Mouse (Mus musculus): ENCODE results near the gene Gm572. TPM values are rescaled to one million over a fixed set of nuclear protein-coding genes. Genes with fewer than 3 reads are reported as not detected.

Gene Gm572
- polyA plus RNA-seq, 1 experiment: not detected

DNA sequence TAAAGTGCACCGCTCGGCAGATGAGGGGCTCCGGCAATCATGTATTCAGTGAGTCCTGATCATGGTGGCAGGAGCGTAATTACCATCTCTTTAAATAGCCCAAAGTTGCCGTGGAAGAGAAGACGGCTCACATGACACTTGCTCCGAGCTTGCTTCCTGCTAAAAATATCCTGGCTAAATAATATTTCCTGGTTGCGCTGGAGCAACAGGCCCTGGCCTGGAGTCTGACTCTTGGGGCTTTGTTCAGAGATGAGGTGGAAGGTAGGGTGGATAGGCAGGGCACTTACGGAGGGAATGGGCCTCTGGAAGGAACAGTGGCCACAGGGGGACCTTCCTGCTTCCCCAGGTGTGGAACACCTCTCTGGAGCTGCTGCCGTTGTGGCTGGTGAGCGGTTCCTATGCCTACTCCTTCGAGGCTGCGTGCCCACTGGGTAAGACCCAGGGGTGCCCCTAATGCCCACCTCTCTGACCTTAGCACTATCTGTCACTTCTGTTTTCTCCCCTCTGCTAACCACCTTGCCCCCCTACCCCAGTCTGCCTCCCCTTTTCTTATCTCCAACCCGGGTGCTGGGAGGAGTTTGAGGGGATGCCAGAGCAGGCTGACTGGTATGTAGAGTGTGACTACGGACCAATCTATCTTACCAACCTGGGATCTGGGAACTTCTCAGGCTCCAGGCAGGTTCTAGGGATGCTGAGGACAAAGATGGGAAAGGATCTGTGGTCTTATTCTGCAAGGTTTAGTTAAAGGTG is 24.1 kb downstream of the Gm572 start:
- H3K79me3 ChIP-seq (ENCODE audit: low read depth): no peaks in the 10 kb centered on the region
- H3K36me3 ChIP-seq (ENCODE audit: control insufficient read depth, insufficient read depth): no peaks in the 10 kb centered on the region
- no peaks in the 10 kb centered on the region for H3K79me2 ChIP-seq (ENCODE audit: control insufficient read depth, insufficient read depth)
- H3ac ChIP-seq (ENCODE audit: control insufficient read depth, insufficient read length, low read depth): no peak overlapping the region
- H3K27me3 ChIP-seq (ENCODE audit: control insufficient read depth, insufficient read depth, insufficient read length): peaks cover 36% of the 10 kb centered on the region
- H3K4me3 ChIP-seq (ENCODE audit: insufficient read depth, poor library complexity, severe bottlenecking): no peak overlapping the region
- TF ChIP-seq CEBPB (IDR thresholded peaks at IDR 0.05; ENCODE audit: low read depth) (no peak), FOSL1 (IDR thresholded peaks at IDR 0.05; ENCODE audit: insufficient read depth, low read length, poor library complexity, severe bottlenecking) (no peak), MAX (IDR thresholded peaks at IDR 0.05) (no peak), MYOD1 (IDR thresholded peaks at IDR 0.05; ENCODE audit: control insufficient read depth, insufficient read length, low read depth) (no peak), CTCF (IDR thresholded peaks at IDR 0.05; ENCODE audit: control insufficient read depth, insufficient read depth, insufficient read length) (no peak), USF1 (IDR thresholded peaks at IDR 0.05; ENCODE audit: low read depth) (no peak), MYOG (IDR thresholded peaks at IDR 0.05; ENCODE audit: control insufficient read depth, extremely low read depth, insufficient read length) (no peak)

DNA sequence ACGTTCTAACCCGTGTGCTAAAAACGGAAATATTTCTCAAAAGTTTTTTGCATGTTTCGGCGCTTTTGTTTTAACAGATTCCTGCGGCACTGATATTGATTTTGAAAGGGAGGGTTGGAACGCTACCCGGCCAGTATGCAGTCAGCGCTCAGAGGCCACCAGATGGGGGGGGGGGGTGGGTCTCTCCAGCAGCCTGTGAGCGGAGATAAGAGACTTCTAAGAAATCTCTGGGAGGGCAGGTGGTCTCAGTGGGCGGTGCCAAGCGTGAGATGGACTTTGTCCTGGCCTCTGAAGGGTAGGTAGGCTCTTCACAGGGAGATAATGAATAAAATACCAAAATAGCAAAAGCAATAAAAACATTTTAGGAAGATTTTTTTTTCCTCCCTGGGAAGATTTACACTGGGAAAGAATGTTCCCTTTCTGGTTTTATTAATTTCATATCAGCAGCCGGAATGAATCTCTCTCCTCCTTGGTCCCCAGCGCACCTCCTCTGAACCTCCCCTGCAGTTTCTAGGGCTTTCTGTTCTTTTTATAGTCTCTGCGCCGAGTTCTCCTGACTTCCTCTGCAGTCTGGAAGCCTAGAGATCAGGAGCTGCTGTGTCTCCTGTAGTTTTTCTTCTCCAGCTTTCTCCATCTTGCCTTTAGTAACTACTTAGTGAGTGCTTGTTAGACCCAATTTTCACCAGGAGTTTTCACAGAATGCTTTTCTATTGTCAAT is 28.3 kb downstream of the Gm572 start:
- no peaks in the 10 kb centered on the region for H3K79me3 ChIP-seq (ENCODE audit: low read depth)
- TF ChIP-seq CEBPB (IDR thresholded peaks at IDR 0.05; ENCODE audit: low read depth) (no peak), MAX (IDR thresholded peaks at IDR 0.05) (no peak), MYOG (IDR thresholded peaks at IDR 0.05; ENCODE audit: control insufficient read depth, extremely low read depth, insufficient read length) (no peak), MYOD1 (IDR thresholded peaks at IDR 0.05; ENCODE audit: control insufficient read depth, insufficient read length, low read depth) (no peak), CTCF (IDR thresholded peaks at IDR 0.05; ENCODE audit: control insufficient read depth, insufficient read depth, insufficient read length) (no peak), FOSL1 (IDR thresholded peaks at IDR 0.05; ENCODE audit: insufficient read depth, low read length, poor library complexity, severe bottlenecking) (no peak), USF1 (IDR thresholded peaks at IDR 0.05; ENCODE audit: low read depth) (no peak)
- H3K79me2 ChIP-seq (ENCODE audit: control insufficient read depth, insufficient read depth): no peaks in the 10 kb centered on the region
- no peak overlapping the region for H3K4me3 ChIP-seq (ENCODE audit: insufficient read depth, poor library complexity, severe bottlenecking)
- H3K27me3 ChIP-seq (ENCODE audit: control insufficient read depth, insufficient read depth, insufficient read length): peaks cover 14% of the 10 kb centered on the region
- H3K36me3 ChIP-seq (ENCODE audit: control insufficient read depth, insufficient read depth): no peaks in the 10 kb centered on the region
- no peak overlapping the region for H3ac ChIP-seq (ENCODE audit: control insufficient read depth, insufficient read length, low read depth)

DNA sequence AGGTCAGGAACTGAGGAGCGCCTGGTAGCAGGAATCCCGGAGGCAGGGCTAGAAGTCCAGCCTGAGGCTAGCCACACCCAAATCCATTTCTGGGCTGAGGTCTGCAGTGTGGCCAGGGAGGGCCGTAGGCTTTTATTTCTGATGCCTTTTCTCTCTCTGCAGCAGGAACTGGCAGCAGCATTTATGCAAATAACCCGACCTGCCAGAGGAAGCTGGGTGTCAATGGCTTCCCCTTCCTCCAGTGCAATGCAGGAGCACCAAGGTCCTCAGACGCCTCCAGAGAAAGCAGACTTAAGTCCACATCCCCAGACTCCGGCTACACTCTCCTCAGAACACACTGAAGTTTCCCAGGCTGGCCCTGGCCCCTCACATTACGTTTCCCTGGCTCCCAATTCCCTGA is 31.9 kb downstream of the Gm572 start:
- TF ChIP-seq MAX (IDR thresholded peaks at IDR 0.05): no peak
- Histone ChIP-seq H3K79me3 (ENCODE audit: low read depth) (no peaks in the 10 kb centered on the region), H3K36me3 (ENCODE audit: control insufficient read depth, insufficient read depth) (no peaks in the 10 kb centered on the region), H3K4me3 (ENCODE audit: insufficient read depth, poor library complexity, severe bottlenecking) (no peak overlapping the region), H3K79me2 (ENCODE audit: control insufficient read depth, insufficient read depth) (no peaks in the 10 kb centered on the region), H3ac (ENCODE audit: control insufficient read depth, insufficient read length, low read depth) (no peak overlapping the region), H3K27me3 (ENCODE audit: control insufficient read depth, insufficient read depth, insufficient read length) (no peaks in the 10 kb centered on the region)

DNA sequence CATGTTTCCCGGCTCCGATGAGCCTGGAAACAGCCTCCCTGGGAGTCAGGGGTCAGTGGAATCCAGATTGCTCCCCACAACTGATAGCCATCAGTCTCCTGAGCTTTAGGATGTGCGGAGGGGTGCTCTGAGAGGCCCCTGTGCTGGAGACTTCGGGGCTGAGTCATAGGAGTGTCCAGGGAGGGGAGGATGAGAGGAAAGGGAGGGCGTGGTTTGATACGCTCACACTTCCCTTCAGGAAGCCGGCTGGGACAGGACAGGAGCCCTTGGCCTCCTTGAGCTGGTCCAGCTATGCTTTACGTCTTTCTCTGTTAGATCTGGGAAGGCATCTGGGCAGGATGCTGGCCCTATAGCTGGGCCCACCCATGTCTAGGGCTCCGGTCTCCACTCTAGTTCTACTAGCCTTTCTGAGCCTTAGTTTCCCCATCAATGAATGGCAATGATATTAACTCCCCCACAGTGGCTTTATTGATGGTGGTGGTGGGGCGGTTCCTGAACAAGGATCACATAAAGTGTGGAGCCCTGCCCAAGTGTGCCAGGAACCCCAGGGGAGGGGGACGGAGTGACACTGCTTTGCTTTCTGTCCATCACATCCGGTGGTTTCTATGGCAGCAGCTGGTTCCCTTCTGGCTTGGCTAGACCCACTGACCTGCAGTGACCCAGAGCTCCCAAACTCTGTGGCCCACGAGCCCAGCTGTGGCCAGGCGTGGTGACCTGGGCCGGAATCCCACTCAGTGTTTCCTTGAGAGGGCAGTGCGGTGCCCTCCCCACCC is 33.3 kb downstream of the Gm572 start:
- TF ChIP-seq CTCF (IDR thresholded peaks at IDR 0.05; ENCODE audit: control insufficient read depth, insufficient read depth, insufficient read length) (no peak), USF1 (IDR thresholded peaks at IDR 0.05; ENCODE audit: low read depth) (no peak), MAX (IDR thresholded peaks at IDR 0.05) (no peak), CEBPB (IDR thresholded peaks at IDR 0.05; ENCODE audit: low read depth) (no peak), MYOG (IDR thresholded peaks at IDR 0.05; ENCODE audit: control insufficient read depth, extremely low read depth, insufficient read length) (no peak), FOSL1 (IDR thresholded peaks at IDR 0.05; ENCODE audit: insufficient read depth, low read length, poor library complexity, severe bottlenecking) (no peak), MYOD1 (IDR thresholded peaks at IDR 0.05; ENCODE audit: control insufficient read depth, insufficient read length, low read depth) (no peak)

DNA sequence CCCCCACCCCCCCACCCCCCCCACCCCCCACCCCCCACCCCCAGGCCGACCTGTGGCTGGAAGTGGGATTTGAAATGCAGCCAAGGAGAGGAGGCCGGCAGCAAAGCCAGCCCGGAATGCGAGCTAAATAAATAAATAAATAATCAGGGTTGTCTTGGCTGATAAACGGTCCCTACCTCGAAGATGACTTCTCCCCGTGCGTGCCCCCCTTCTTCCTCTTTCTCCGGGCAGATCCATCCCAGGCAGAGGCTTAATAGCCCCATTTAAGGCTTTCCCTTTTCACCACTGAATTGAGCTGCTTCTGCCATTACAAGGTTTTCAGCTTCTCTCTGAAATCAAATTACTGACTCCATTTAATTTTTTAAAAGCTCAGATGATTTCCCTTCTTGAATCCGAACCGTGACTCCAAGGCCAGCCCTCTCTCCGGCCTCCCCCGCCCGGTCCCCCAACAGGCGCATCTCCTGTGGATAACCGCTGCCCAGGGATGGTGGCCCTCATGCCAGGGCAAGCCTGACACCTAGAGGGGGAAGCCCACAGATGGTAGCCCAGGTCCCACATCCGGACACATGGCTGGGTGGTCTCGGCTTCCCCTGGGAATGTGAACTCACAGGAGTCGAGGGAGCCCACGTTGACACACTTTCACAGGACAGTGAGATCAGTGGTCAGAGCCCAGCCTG is 34.0 kb downstream of the Gm572 start:
- Histone ChIP-seq H3ac (ENCODE audit: control insufficient read depth, insufficient read length, low read depth) (no peak overlapping the region), H3K79me3 (ENCODE audit: low read depth) (no peaks in the 10 kb centered on the region), H3K27me3 (ENCODE audit: control insufficient read depth, insufficient read depth, insufficient read length) (no peaks in the 10 kb centered on the region), H3K79me2 (ENCODE audit: control insufficient read depth, insufficient read depth) (no peaks in the 10 kb centered on the region), H3K36me3 (ENCODE audit: control insufficient read depth, insufficient read depth) (no peaks in the 10 kb centered on the region), H3K4me3 (ENCODE audit: insufficient read depth, poor library complexity, severe bottlenecking) (no peak overlapping the region)
- TF ChIP-seq MYOG (IDR thresholded peaks at IDR 0.05; ENCODE audit: control insufficient read depth, extremely low read depth, insufficient read length): no peak
- no peak for TF ChIP-seq CTCF (IDR thresholded peaks at IDR 0.05; ENCODE audit: control insufficient read depth, insufficient read depth, insufficient read length)
- no peak for TF ChIP-seq USF1 (IDR thresholded peaks at IDR 0.05; ENCODE audit: low read depth)
- TF ChIP-seq MAX (IDR thresholded peaks at IDR 0.05): no peak
- no peak for TF ChIP-seq MYOD1 (IDR thresholded peaks at IDR 0.05; ENCODE audit: control insufficient read depth, insufficient read length, low read depth)
- TF ChIP-seq CEBPB (IDR thresholded peaks at IDR 0.05; ENCODE audit: low read depth): no peak
- no peak for TF ChIP-seq FOSL1 (IDR thresholded peaks at IDR 0.05; ENCODE audit: insufficient read depth, low read length, poor library complexity, severe bottlenecking)

More for the DNA sequence above, 33.3 kb downstream of the Gm572 start:
- Histone ChIP-seq H3K79me2 (ENCODE audit: control insufficient read depth, insufficient read depth) (no peaks in the 10 kb centered on the region), H3K79me3 (ENCODE audit: low read depth) (no peaks in the 10 kb centered on the region), H3K4me3 (ENCODE audit: insufficient read depth, poor library complexity, severe bottlenecking) (no peak overlapping the region), H3ac (ENCODE audit: control insufficient read depth, insufficient read length, low read depth) (no peak overlapping the region), H3K27me3 (ENCODE audit: control insufficient read depth, insufficient read depth, insufficient read length) (no peaks in the 10 kb centered on the region), H3K36me3 (ENCODE audit: control insufficient read depth, insufficient read depth) (no peaks in the 10 kb centered on the region)
